Mouse (Mus musculus): ENCODE data around the gene Alk. TPM values are rescaled to one million over a fixed set of nuclear protein-coding genes. Genes with fewer than 3 reads are reported as not detected.

The Alk gene
- polyA plus RNA-seq, 1 experiment from 2014 or later: 0.77 TPM

Other genes starting within 250 kb of the Alk start
- 63.1 and 64.6 TPM in 2 replicates for gene Ypel5, start 231.8 kb upstream of the Alk start, polyA plus RNA-seq (2016; fragmentation: Nextera tagmentation; extraction: Ambion mirVana)